Mouse (Mus musculus) heart, embryonic 12.5 days (tissue): ENCODE results near the gene Zfp362. TPM values are rescaled to one million over a fixed set of nuclear protein-coding genes. Genes with fewer than 3 reads are reported as not detected.

Source experiments
- ATAC-seq: fragments of 200-750 bp; cut with Nextera tagmentation; 2 replicates; pipeline ENCODE4 v1.8.0; 2017; ENCODE audit warnings: moderate TSS enrichment, moderate library complexity; ENCODE audit not compliant: insufficient number of reproducible peaks, low FRiP score
- H3K27ac ChIP-seq: fragments of 300-500 bp; sonication (generic); 2 replicates; pipeline ENCODE4 v1.5.1; 2016; ENCODE audit warnings: mild to moderate bottlenecking, moderate library complexity; ENCODE audit not compliant: poor library complexity, severe bottlenecking
- H3K27me3 ChIP-seq: fragments of 300-500 bp; sonication (generic); replicated peaks from 2 replicates; pipeline ENCODE4 v1.6.1; 2016; ENCODE audit warnings: mild to moderate bottlenecking, moderate library complexity
- H3K36me3 ChIP-seq: fragments of 300-500 bp; sonication (generic); 2 replicates; pipeline ENCODE4 v1.6.1; 2016; ENCODE audit warnings: mild to moderate bottlenecking, moderate library complexity
- H3K4me1 ChIP-seq: fragments of 300-500 bp; sonication (generic); replicated peaks from 2 replicates; pipeline ENCODE4 v1.6.1; 2016; ENCODE audit warnings: mild to moderate bottlenecking
- H3K4me2 ChIP-seq: fragments of 300-500 bp; sonication (generic); 2 replicates; pipeline ENCODE4 v1.6.1; 2016; ENCODE audit warnings: mild to moderate bottlenecking, moderate library complexity
- H3K4me3 ChIP-seq: fragments of 300-500 bp; sonication (generic); 2 replicates; pipeline ENCODE4 v1.5.1; 2016; ENCODE audit warnings: mild to moderate bottlenecking
- H3K9ac ChIP-seq: fragments of 300-500 bp; sonication (generic); 2 replicates; pipeline ENCODE4 v1.6.1; 2016; ENCODE audit warnings: mild to moderate bottlenecking, moderate library complexity
- H3K9me3 ChIP-seq: fragments of 300-500 bp; sonication (generic); replicated peaks from 2 replicates; pipeline ENCODE4 v1.6.1; 2016; ENCODE audit warnings: mild to moderate bottlenecking, moderate library complexity
- whole genome bisulfite sequencing: fragments of 180-500 bp; shearing (Covaris S2); methylation state at CpG from one replicate; pipeline ENCODE4 v1.1.7; 2016; 5-methylcytosine and 5-hydroxymethylcytosine counted together
- polyA plus RNA-seq: library from polyadenylated mRNA; unstranded; fragments of >200 nt; fragmentation: Nextera tagmentation; extraction: Ambion mirVana; gene quantifications from 2 replicates; pipeline ENCODE4 v1.2.1, GENCODE M21; 2016

Gene Zfp362
- 21.3 and 21.8 TPM in 2 replicates for polyA plus RNA-seq

DNA sequence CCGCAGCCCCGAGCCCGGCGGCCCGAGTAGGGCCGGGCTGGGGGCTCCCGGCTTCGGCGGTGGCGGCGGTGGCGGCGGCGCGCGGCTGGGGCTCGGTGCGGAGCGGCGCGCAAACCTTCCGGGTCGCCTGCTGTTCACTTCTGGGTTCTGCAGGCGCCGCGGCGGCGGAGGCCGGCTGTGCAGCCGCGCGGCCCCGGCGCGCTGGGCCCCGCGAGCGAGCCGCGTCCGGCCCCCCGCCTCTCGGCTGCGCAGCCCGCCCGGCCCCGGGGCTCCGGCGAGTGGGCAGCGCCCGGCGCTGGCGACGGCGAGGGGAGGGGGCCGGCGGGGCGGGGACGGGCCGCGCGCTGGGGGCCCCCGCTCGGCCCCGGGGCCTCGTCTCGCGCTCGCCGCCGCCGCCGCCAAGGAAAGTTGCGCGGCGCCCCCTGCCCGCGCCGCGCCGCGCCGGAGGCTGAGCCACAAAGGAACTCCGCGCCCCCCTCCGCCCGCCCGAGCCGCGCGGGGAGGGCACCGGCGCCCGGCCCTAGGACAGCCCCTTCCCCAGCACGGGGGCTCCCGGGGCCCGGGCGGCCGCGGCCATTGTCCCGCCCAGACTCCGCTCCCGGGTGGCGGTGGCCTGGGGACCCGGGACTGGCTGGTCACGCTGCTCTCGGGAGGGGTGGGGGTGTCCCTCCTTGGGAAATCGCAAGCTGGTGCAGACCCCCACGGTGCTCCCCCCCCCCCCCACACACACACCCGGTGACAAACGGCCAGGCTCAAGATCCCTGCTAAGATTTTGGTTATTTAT is at the start of gene Zfp362:
Gene Zfp362, minus strand, starts transcription at position 3 of the 784 bp plus-strand sequence.
- Histone ChIP-seq H3K4me1 (peaks cover 42% of the 10 kb centered on the region), H3K9me3 (no peaks in the 10 kb centered on the region), H3K9ac (peak within 1 kb of the TSS; percentile 99), H3K27ac (peak within 1 kb of the TSS; percentile 97), H3K36me3 (no peaks in the 10 kb centered on the region), H3K4me3 (peak within 1 kb of the TSS; percentile 100), H3K27me3 (no peaks in the 10 kb centered on the region), H3K4me2 (peak within 1 kb of the TSS; percentile 91)
- 6% methylated on average over 92 of the region's 111 CpGs for WGBS
- ATAC-seq, result peak; percentile 63

- no peaks in the 10 kb centered on the region for H3K36me3 ChIP-seq
- no peaks in the 10 kb centered on the region for H3K9me3 ChIP-seq
- no peak overlapping the region for H3K27ac ChIP-seq
- ATAC-seq, result peak; percentile 75
- no peak overlapping the region for H3K9ac ChIP-seq
- no peaks in the 10 kb centered on the region for H3K27me3 ChIP-seq
- no peak overlapping the region for H3K4me2 ChIP-seq
- WGBS, result 38% methylated on average over 4 of the region's 4 CpGs
- peaks cover 15% of the 10 kb centered on the region for H3K4me1 ChIP-seq
- no peak overlapping the region for H3K4me3 ChIP-seq
Observed at GRCm38 (mm10) chr4:128855613-128856040, 49.8 kb upstream of the Zfp362 start.

- Histone ChIP-seq H3K27ac (no peak overlapping the region), H3K9ac (no peak overlapping the region), H3K4me1 (peaks cover 15% of the 10 kb centered on the region), H3K4me3 (no peak overlapping the region), H3K4me2 (no peak overlapping the region), H3K9me3 (no peaks in the 10 kb centered on the region), H3K27me3 (no peaks in the 10 kb centered on the region), H3K36me3 (no peaks in the 10 kb centered on the region)
- ATAC-seq, result no peak
- 82% methylated on average over 11 of the region's 11 CpGs for WGBS
Observed at GRCm38 (mm10) chr4:128853117-128853516, 47.3 kb upstream of the Zfp362 start.

DNA sequence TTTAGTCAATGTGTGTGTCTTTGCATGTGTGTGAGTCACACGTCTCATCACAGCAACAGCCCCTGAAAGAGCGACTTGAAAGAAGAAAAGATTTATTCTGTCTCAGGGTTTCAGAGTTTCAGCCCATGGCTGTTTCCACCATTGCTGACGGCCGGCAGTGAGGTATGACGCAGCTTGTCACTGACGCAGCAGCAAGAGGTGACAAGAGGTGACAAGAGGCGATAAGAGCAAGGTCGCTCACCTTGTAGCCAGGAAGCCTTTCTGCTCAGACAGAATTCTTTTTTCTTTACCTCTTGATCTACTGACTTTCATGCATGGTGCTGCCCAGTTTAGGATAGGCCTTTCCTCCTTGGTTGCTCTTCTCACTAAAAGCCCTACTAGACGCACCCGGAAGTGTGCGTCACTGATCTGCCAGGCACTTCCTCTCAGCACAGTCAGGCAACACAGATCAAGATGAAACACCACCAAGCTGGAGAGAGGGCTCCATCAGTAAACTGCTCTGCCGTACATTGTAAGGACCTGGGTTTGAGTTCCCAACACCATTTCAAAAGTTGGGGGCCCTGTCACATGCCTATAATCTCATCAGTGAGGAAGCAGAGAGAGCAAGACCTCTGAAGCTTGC is 46.5 kb upstream of the Zfp362 start:
- no peak overlapping the region for H3K27ac ChIP-seq
- no peak overlapping the region for H3K9ac ChIP-seq
- no peaks in the 10 kb centered on the region for H3K36me3 ChIP-seq
- H3K9me3 ChIP-seq, result no peaks in the 10 kb centered on the region
- no peaks in the 10 kb centered on the region for H3K27me3 ChIP-seq
- peaks cover 15% of the 10 kb centered on the region for H3K4me1 ChIP-seq
- ATAC-seq, result no peak
- H3K4me2 ChIP-seq, result no peak overlapping the region
- 50% methylated on average over 12 of the region's 12 CpGs for WGBS
- no peak overlapping the region for H3K4me3 ChIP-seq

DNA sequence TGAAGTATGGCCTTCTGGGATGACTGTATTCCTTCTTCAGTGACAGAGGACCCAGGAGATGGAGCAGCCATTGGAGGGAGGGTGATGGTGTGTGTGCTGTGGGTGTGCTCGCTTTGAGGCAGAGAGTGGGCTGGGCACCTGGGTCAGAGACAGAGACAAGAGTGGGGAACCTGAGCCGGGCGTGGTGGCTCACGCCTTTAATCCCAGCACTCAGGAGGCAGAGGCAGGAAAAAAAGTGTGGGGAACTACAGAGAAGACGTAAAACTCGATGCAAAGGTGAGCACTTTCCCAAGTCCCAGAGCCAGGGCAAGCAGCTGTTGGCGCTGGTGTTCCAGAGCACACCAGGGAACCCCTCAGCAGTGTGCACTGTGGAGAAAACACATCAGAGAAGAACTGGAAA is 43.8 kb upstream of the Zfp362 start:
- WGBS, result 70% methylated on average over 7 of the region's 7 CpGs

GRCm38 (mm10) chr4:128848961-128849360 is 43.1 kb upstream of the Zfp362 start:
- 85% methylated on average over 3 of the region's 3 CpGs for WGBS
- Histone ChIP-seq H3K36me3 (no peaks in the 10 kb centered on the region), H3K4me3 (no peak overlapping the region), H3K27ac (no peak overlapping the region), H3K27me3 (no peaks in the 10 kb centered on the region), H3K4me2 (no peak overlapping the region), H3K9ac (no peak overlapping the region), H3K9me3 (no peaks in the 10 kb centered on the region), H3K4me1 (peaks cover 16% of the 10 kb centered on the region)
- ATAC-seq, result no peak

More for the DNA sequence above, 43.8 kb upstream of the Zfp362 start:
- no peak overlapping the region for H3K4me2 ChIP-seq
- H3K27me3 ChIP-seq, result no peaks in the 10 kb centered on the region
- H3K9me3 ChIP-seq, result no peaks in the 10 kb centered on the region
- no peaks in the 10 kb centered on the region for H3K36me3 ChIP-seq
- H3K4me1 ChIP-seq, result peaks cover 16% of the 10 kb centered on the region
- no peak overlapping the region for H3K27ac ChIP-seq
- H3K4me3 ChIP-seq, result no peak overlapping the region
- no peak for ATAC-seq
- H3K9ac ChIP-seq, result no peak overlapping the region

GRCm38 (mm10) chr4:128845367-128845973 is 39.6 kb upstream of the Zfp362 start:
- H3K27ac ChIP-seq, result no peak overlapping the region
- 68% methylated on average over 12 of the region's 12 CpGs for WGBS
- no peak for ATAC-seq

GRCm38 (mm10) chr4:128844566-128844965 is 38.7 kb upstream of the Zfp362 start:
- ATAC-seq, result no peak
- Histone ChIP-seq H3K4me3 (no peak overlapping the region), H3K4me1 (peaks cover 27% of the 10 kb centered on the region), H3K9ac (no peak overlapping the region), H3K9me3 (no peaks in the 10 kb centered on the region), H3K36me3 (no peaks in the 10 kb centered on the region), H3K27ac (no peak overlapping the region), H3K4me2 (no peak overlapping the region), H3K27me3 (no peaks in the 10 kb centered on the region)
- WGBS, result 45% methylated on average over 13 of the region's 13 CpGs

More at GRCm38 (mm10) chr4:128845367-128845973, 39.6 kb upstream of the Zfp362 start:
- H3K4me2 ChIP-seq, result no peak overlapping the region
- H3K4me3 ChIP-seq, result no peak overlapping the region
- no peak overlapping the region for H3K9ac ChIP-seq
- no peaks in the 10 kb centered on the region for H3K27me3 ChIP-seq
- no peaks in the 10 kb centered on the region for H3K36me3 ChIP-seq
- peaks cover 20% of the 10 kb centered on the region for H3K4me1 ChIP-seq
- no peaks in the 10 kb centered on the region for H3K9me3 ChIP-seq

DNA sequence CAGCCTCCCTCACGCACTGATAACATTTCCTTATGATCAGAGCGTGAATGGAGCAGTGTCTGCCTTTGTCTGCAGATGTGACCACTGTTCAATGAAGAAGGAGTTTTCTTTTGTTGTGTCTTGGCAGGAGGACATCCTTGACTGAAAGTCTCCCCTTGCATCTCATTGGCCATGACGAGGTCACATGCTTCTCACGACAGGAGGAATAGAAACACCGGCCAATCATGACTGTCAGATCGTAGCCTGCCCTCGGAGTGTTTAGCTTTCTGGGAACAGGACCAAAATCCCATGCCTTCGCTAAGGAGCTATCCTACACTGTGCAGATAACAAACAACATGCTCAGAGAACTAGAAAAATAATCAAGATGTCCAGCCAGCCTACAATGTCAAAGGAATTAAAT is 35.4 kb upstream of the Zfp362 start:
- Histone ChIP-seq H3K4me2 (no peak overlapping the region), H3K4me1 (peaks cover 40% of the 10 kb centered on the region), H3K27me3 (no peaks in the 10 kb centered on the region), H3K9me3 (no peaks in the 10 kb centered on the region), H3K9ac (no peak overlapping the region), H3K4me3 (no peak overlapping the region), H3K27ac (peak overlapping the region; percentile 91), H3K36me3 (no peaks in the 10 kb centered on the region)
- 43% methylated on average over 8 of the region's 8 CpGs for WGBS
- ATAC-seq, result no peak

DNA sequence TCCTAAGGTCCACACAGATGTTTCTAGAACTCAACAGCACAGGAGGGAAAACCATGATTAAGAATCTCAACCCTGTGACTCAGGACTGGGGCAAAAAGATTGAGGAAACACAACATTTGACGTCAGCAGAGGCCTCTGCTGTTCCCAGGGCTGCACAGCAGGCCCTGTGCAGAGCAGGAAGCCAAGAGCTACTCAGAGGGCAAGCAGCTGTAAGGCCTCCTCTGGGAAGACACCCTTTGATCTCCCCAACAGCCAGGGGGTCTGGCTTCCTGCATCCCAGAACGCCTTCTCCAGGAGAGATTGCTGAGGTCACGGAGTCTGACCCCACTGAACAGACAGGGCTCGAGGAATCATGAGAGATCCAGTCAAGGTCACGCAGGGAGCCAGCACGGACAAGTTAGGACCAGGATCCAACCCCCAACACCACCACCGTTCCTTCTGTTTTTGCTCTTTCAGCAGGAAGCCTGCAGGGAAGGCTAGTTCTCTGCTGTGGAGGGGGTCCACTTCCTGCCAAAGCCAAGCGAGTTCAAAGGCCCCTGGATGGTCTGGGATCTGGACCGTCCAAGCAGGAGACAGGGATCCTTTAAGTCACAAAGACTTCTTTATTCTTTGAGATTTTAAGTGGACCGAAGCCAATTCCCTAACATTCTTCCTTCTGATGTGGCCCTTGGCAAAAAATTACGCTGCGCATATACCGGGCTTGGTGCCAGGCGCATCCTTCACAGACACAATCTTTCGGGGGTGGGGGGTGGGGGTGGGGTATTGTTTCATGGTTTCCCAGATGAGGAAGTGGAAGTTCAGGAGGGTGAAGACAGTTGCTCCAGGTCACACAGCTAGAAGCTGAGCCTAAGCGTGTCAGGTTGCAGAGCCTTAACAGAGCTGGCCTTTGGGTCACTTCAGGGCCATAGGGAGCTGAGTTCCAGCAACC is 34.2 kb upstream of the Zfp362 start:
- ATAC-seq, result peak; percentile 81
- Histone ChIP-seq H3K4me3 (no peak overlapping the region), H3K27me3 (no peaks in the 10 kb centered on the region), H3K9ac (no peak overlapping the region), H3K27ac (peak overlapping the region; percentile 91), H3K4me1 (peaks cover 37% of the 10 kb centered on the region), H3K36me3 (no peaks in the 10 kb centered on the region), H3K4me2 (0 out of 2 replicates have a peak overlapping the region, but pooled peaks have one; percentile 9), H3K9me3 (no peaks in the 10 kb centered on the region)
- WGBS, result 30% methylated on average over 16 of the region's 16 CpGs
